Mouse (Mus musculus) intestine, embryonic 16.5 days (tissue): ENCODE data around the gene Hist1h2bc. TPM values are rescaled to one million over a fixed set of nuclear protein-coding genes. Genes with fewer than 3 reads are reported as not detected.
"Not testable (repeated sequence)": the region's sequence is repeated elsewhere in the genome, so short reads cannot be mapped to it uniquely, and the experiment has no call there.

Source experiments
- ATAC-seq: fragments of 200-750 bp; cut with Nextera tagmentation; 2 replicates; pipeline ENCODE4 v1.8.0; 2017; ENCODE audit warnings: moderate TSS enrichment, moderate library complexity
- H3K27ac ChIP-seq: fragments of 300-500 bp; sonication (generic); 2 replicates; pipeline ENCODE4 v1.5.1; 2014; ENCODE audit warnings: mild to moderate bottlenecking, low read length
- H3K27me3 ChIP-seq: fragments of 300-500 bp; sonication (generic); replicated peaks from 2 replicates; pipeline ENCODE4 v1.6.1; 2014; ENCODE audit warnings: low read length, control low read depth, mixed read lengths; ENCODE audit not compliant: control insufficient read depth, insufficient read depth
- H3K36me3 ChIP-seq: fragments of 300-500 bp; sonication (generic); 2 replicates; pipeline ENCODE4 v1.6.1; 2014; ENCODE audit warnings: low read length, control low read depth; ENCODE audit not compliant: control insufficient read depth, insufficient read depth
- H3K4me1 ChIP-seq: fragments of 300-500 bp; sonication (generic); 2 replicates; pipeline ENCODE4 v1.6.1; 2014; ENCODE audit warnings: low read length, control low read depth, mixed read lengths; ENCODE audit not compliant: control insufficient read depth, insufficient read depth
- H3K4me2 ChIP-seq: fragments of 300-500 bp; sonication (generic); 2 replicates; pipeline ENCODE4 v1.6.1; 2014; ENCODE audit warnings: low read depth, low read length, control low read depth
- H3K4me3 ChIP-seq: fragments of 300-500 bp; sonication (generic); 2 replicates; pipeline ENCODE4 v1.5.1; 2014; ENCODE audit warnings: mild to moderate bottlenecking, low read length
- H3K9ac ChIP-seq: fragments of 300-500 bp; sonication (generic); 2 replicates; pipeline ENCODE4 v1.6.1; 2014; ENCODE audit warnings: low read depth, low read length
- H3K9me3 ChIP-seq: fragments of 300-500 bp; sonication (generic); 2 replicates; pipeline ENCODE4 v1.6.1; 2016; ENCODE audit warnings: low read length, control low read depth; ENCODE audit not compliant: control insufficient read depth
- WGBS: fragments of 180-500 bp; shearing (Covaris S2); extraction: QIAGEN DNeasy Blood & Tissue Kit; methylation state at CpG from one replicate; pipeline ENCODE4 v1.1.7; 2014; 5-methylcytosine and 5-hydroxymethylcytosine counted together
- polyA plus RNA-seq: library from polyadenylated mRNA; unstranded; fragments of >200 nt; fragmentation: Nextera tagmentation; extraction: Ambion mirVana; gene quantifications from 2 replicates; pipeline ENCODE4 v1.2.1, GENCODE M21; 2015

Gene Hist1h2bc
- 101 and 110 TPM in 2 replicates for polyA plus RNA-seq

GRCm38 (mm10) chr13:23683755-23684281 lies at the start of gene Hist1h2bc, which contains the start of gene Hist1h2ac:
Gene Hist1h2bc (plus strand): TSS chr13:23684199.
Gene Hist1h2ac (minus strand): TSS chr13:23683948.
- H3K9ac ChIP-seq: peak within 1 kb of the TSS; percentile 64
- no peaks in the 10 kb centered on the region for H3K9me3 ChIP-seq
- H3K4me2 ChIP-seq: peak within 1 kb of the TSS; percentile 64
- 0% methylated on average over 32 of the region's 32 CpGs for WGBS
- H3K4me1 ChIP-seq: peaks cover 14% of the 10 kb centered on the region
- H3K4me3 ChIP-seq: peak within 1 kb of the TSS; percentile 52
- no peaks in the 10 kb centered on the region for H3K27me3 ChIP-seq
- H3K36me3 ChIP-seq: no peaks in the 10 kb centered on the region
- H3K27ac ChIP-seq: peak within 1 kb of the TSS; percentile 99
- ATAC-seq: peak; percentile 96

- Histone ChIP-seq H3K4me3 (no peak overlapping the region), H3K27me3 (no peaks in the 10 kb centered on the region), H3K9ac (no peak overlapping the region), H3K4me1 (no peaks in the 10 kb centered on the region), H3K9me3 (no peaks in the 10 kb centered on the region), H3K36me3 (no peaks in the 10 kb centered on the region), H3K27ac (no peak overlapping the region), H3K4me2 (no peak overlapping the region)
- 68% methylated on average over 6 of the region's 6 CpGs for WGBS
- ATAC-seq: no peak
Observed at GRCm38 (mm10) chr13:23659636-23660366, 24.2 kb upstream of the Hist1h2bc start.

DNA sequence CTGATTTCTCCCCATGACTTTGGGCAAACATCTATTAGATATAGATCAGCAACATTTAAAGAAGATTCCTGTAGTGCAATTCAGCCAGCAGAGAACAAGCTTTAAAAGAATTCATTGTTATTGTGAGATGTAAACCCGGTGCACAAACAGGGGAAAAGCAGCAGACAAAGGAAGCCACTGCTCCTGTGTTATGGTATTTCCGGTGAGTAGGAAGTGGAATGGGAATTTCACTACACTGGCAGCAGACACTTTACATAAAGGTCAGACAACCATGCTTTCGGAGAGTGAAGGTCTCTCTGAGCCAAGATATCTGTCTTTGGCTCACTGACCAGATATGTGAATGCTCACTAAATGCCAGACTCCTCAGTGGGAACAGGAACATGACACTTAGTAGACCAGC lies 21.5 kb upstream of the Hist1h2bc start:
- no peak overlapping the region for H3K4me2 ChIP-seq
- no peaks in the 10 kb centered on the region for H3K36me3 ChIP-seq
- no peak overlapping the region for H3K9ac ChIP-seq
- ATAC-seq: no peak
- H3K4me3 ChIP-seq: no peak overlapping the region
- H3K27me3 ChIP-seq: no peaks in the 10 kb centered on the region
- 70% methylated on average over 3 of the region's 3 CpGs for WGBS
- H3K4me1 ChIP-seq: no peaks in the 10 kb centered on the region
- H3K9me3 ChIP-seq: no peaks in the 10 kb centered on the region
- H3K27ac ChIP-seq: no peak overlapping the region

GRCm38 (mm10) chr13:23681990-23682582 lies 1.9 kb upstream of the Hist1h2bc start:
- no peak overlapping the region for H3K9ac ChIP-seq
- H3K4me2 ChIP-seq: peak overlapping the region; percentile 58; the same call in 1 of the 2 replicates
- no peak for ATAC-seq
- H3K4me1 ChIP-seq: peaks cover 11% of the 10 kb centered on the region; the same call in 1 of the 2 replicates
- no peaks in the 10 kb centered on the region for H3K9me3 ChIP-seq
- no peaks in the 10 kb centered on the region for H3K36me3 ChIP-seq
- 85% methylated on average over 6 of the region's 6 CpGs for WGBS
- H3K27ac ChIP-seq: peak overlapping the region; percentile 96
- H3K27me3 ChIP-seq: no peaks in the 10 kb centered on the region
- H3K4me3 ChIP-seq: no peak overlapping the region; the same call in 1 of the 2 replicates

GRCm38 (mm10) chr13:23682623-23682946 lies 1.4 kb upstream of the Hist1h2bc start:
- H3K4me1 ChIP-seq: peaks cover 11% of the 10 kb centered on the region; the same call in 1 of the 2 replicates
- H3K9ac ChIP-seq: peak overlapping the region; percentile 64
- no peaks in the 10 kb centered on the region for H3K27me3 ChIP-seq
- H3K9me3 ChIP-seq: no peaks in the 10 kb centered on the region
- ATAC-seq: no peak
- 23% methylated on average over 1 of the region's 1 CpGs for WGBS
- H3K4me3 ChIP-seq: peak overlapping the region; percentile 47
- H3K4me2 ChIP-seq: peak overlapping the region; percentile 58
- peak overlapping the region; percentile 96 for H3K27ac ChIP-seq
- no peaks in the 10 kb centered on the region for H3K36me3 ChIP-seq

- not testable (repeated sequence) for H3K9me3 ChIP-seq, H3K27me3 ChIP-seq, H3K36me3 ChIP-seq
- peak overlapping the region; percentile 96 for H3K27ac ChIP-seq
- peak overlapping the region; percentile 64 for H3K9ac ChIP-seq
- peaks cover 13% of the 10 kb centered on the region for H3K4me1 ChIP-seq
- H3K4me2 ChIP-seq: peak overlapping the region; percentile 58
- peak overlapping the region; percentile 47 for H3K4me3 ChIP-seq
- 12% methylated on average over 10 of the region's 30 CpGs for WGBS
- peak; percentile 16 for ATAC-seq
Observed at GRCm38 (mm10) chr13:23682947-23683754, 848 bp upstream of the Hist1h2bc start.

- ATAC-seq: peak; percentile 8
- H3K4me1 ChIP-seq: peaks cover 14% of the 10 kb centered on the region
- 0% methylated on average over 11 of the region's 37 CpGs for WGBS
- H3K9ac ChIP-seq: peak overlapping the region; percentile 57
- peak overlapping the region; percentile 52 for H3K4me3 ChIP-seq
- not testable (repeated sequence) for H3K36me3 ChIP-seq, H3K9me3 ChIP-seq, H3K27me3 ChIP-seq
- peak overlapping the region; percentile 99 for H3K27ac ChIP-seq
- H3K4me2 ChIP-seq: peak overlapping the region; percentile 64
Observed at GRCm38 (mm10) chr13:23684295-23684945, 421 bp downstream of the Hist1h2bc start.

DNA sequence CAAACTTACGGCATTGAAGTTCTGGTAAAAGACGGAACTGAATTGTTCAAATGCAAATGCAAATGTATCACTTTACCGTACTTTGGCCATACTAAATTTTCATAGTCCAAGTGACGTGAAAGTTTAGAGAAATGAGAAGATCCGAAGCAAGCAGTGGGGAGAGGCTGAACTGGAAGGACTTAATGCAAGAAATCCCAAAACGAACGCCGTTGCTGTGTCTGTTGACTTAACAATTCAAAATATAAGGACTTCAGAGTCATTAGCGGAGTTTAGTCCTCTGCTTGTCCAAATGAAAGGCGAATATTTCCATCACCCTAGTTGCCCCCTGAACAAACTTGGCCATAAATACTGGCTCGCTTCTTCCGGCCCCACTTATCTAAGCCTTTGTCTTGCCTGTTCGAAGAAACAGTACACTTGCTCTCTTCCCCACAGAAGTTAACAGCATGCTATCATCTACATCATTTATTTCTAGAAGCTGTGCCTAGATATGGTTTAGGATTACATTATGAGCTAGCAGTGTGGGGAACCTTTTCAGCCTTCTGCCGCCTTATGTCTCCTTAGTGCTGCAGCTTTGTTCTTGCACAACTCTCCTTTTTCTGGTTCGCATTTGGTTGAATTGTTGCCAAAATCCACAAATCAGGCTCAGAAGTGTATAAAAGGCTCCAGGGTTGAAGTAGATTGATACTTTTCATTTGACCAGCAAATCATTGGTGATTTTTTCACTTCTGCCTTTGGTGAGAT lies 1.3 kb downstream of the Hist1h2bc start:
- peak overlapping the region; percentile 52 for H3K4me3 ChIP-seq
- WGBS: 3% methylated on average over 15 of the region's 15 CpGs
- no peak for ATAC-seq

More for the DNA sequence above, 1.3 kb downstream of the Hist1h2bc start:
- Histone ChIP-seq H3K4me1 (peaks cover 14% of the 10 kb centered on the region), H3K4me2 (peak overlapping the region; percentile 64), H3K27ac (peak overlapping the region; percentile 99), H3K9ac (peak overlapping the region; percentile 57), H3K27me3 (no peaks in the 10 kb centered on the region), H3K9me3 (no peaks in the 10 kb centered on the region), H3K36me3 (no peaks in the 10 kb centered on the region)
